Mouse (Mus musculus): Measurements from ENCODE around the gene Veph1.

- no peak for TF ChIP-seq CTCF (IDR thresholded peaks at IDR 0.05; ENCODE audit: extremely low read depth, insufficient read length, insufficient replicate concordance, low read depth, low read length)
- TF ChIP-seq POLR2A (IDR thresholded peaks at IDR 0.05; ENCODE audit: low read depth, low read length) = no peak
Observed at GRCm38 (mm10) chr3:66296545-66296944, at the start of gene Veph1.
